Mouse (Mus musculus) adrenal gland, adult 2 months (tissue): ENCODE data around the gene Plxnc1. TPM values are rescaled to one million over a fixed set of nuclear protein-coding genes. Genes with fewer than 3 reads are reported as not detected.

Source experiments
- DNase-seq: peaks from one replicate; pipeline ENCODE4 v3.0.0; 2021
- polyA plus RNA-seq: library from polyadenylated mRNA; depleted of rRNA; stranded (reverse); fragments of >200 nt; gene quantifications from 2 replicates; pipeline ENCODE4 v1.2.3, GENCODE M21; 2012
- total RNA-seq, 2 experiments: library from RNA; stranded (reverse); gene quantifications; 2 replicates each; pipeline ENCODE4 v1.2.3; 2021

Plxnc1 gene
- total and polyA plus RNA-seq, 3 experiments: 1.1 to 8.0 (median 2.4) TPM

DNA sequence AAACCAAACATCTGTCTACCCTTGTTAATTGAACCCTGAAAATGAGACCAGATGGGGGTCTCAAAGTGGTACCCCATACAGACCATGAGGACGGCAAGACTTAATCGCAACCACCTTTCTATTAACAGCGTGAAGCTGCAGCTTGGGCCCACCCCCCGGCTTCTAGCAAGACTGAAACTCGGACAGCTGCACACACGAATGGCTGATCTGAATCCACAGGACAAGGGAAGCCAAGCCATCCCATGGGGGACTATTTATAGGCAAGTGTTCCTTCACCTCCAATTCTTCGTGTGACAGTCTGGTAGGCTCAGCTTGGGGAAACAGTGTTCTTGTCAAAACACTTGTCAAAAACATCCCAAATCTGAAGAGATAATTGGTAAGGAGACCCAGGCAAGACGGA, 24.1 kb downstream of the Plxnc1 start:
- DNase-seq: no peak

DNA sequence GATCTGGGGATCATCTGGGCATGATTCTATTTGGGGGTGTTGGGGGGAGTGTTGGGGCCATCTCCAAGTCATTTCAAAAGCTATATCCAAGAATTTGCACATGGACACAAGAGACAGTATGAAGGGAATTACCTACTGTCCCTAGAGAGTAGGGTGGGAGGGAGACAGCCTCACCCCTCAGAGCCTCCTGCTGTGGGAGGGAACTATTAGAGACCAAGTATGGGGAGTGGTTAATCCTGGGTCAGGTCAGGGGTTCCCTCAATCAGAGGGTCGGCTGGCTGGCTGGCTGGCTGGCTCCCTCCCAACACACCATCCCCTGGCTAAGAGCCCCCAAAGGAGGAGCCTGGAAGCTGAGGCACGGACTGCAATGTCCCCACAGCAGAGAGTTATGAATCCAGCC, 24.7 kb downstream of the Plxnc1 start:
- no peak for DNase-seq

GRCm38 (mm10) chr10:94919552-94919951, 25.1 kb downstream of the Plxnc1 start:
- DNase-seq: peak; percentile 35

DNA sequence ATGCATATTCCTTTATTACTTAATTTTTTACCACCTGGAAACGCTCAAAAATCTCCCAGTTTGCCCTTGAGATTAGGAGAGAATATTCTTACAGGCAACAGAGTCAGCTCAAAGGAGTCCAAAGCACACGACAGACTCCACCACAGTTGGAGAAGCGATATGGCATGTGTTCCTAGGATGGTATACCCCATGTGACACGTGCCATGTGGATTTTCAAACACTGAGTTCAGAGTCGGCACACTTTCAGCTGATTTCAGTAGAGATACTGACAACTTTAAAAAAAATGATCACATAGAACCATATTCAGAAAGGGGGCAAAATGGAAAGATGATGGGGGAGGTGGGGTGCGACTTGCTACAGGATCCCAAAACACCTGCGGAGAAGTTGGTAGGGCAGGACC, 26.0 kb downstream of the Plxnc1 start:
- DNase-seq: no peak

- no peak for DNase-seq
Measured at GRCm38 (mm10) chr10:94917990-94918389, 26.6 kb downstream of the Plxnc1 start.

DNA sequence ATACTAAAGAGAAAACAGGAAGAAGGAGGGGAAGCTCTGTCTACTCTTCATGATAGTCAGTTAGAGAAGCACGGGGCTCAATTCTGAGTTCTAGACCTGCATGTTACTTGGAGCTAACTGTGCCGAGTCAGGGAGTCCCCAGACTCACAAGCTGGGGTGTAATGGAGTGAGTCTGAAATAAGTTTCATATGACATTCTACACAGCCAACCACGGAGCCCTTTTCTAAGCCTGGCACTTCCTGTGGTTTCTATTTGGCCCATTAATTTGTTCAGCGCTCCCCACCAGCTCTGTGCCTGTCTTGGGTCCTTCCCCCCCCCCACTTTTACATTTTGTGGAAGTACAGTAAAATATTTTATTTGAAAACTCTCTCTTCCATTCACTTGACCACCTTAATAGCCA, 27.3 kb downstream of the Plxnc1 start:
- DNase-seq: no peak

- DNase-seq: no peak
Measured at GRCm38 (mm10) chr10:94916610-94917009, 28.0 kb downstream of the Plxnc1 start.

DNA sequence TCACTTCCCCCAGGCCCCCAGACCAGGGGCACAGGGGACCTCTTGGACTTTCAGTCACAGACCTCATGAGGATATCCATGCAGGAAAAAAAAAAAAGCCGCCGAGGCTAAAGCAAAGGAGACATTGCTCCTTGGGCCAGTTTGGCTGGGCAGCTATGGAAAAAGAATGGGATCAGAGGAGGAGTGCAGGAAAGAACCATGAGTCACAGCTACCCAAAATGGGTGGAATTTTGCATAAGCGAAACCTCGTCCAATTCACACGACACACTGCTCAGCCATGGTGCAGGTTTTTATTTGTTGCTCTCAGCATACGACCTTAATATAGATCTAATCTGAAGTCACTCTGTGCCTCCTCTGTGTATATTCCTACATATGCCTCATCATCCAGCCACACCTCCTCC, 28.9 kb downstream of the Plxnc1 start:
- no peak for DNase-seq

- DNase-seq: no peak
Measured at GRCm38 (mm10) chr10:94914081-94914480, 30.6 kb downstream of the Plxnc1 start.

GRCm38 (mm10) chr10:94913336-94913739, 31.3 kb downstream of the Plxnc1 start:
- DNase-seq: no peak

- no peak for DNase-seq
Measured at GRCm38 (mm10) chr10:94912551-94912950, 32.1 kb downstream of the Plxnc1 start.

DNA sequence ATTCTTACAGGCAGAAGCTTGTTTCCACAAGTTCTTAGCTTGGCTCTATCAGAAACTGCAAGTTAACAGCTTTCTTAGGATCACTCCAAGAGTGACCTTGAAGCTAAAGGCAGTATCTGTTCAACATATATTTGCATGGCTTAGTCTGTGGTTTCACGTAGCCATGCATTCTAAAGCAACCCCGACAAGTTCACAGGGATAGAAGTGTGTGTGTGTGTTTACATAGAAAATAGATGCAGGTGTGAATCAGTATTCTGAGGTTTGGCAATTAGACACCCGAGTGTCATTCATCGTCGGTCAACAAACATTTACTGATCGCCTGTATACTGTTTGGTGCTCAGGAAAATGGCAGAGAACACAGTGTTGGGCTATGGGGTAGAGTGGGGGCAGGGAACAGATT, 33.5 kb downstream of the Plxnc1 start:
- no peak for DNase-seq

DNA sequence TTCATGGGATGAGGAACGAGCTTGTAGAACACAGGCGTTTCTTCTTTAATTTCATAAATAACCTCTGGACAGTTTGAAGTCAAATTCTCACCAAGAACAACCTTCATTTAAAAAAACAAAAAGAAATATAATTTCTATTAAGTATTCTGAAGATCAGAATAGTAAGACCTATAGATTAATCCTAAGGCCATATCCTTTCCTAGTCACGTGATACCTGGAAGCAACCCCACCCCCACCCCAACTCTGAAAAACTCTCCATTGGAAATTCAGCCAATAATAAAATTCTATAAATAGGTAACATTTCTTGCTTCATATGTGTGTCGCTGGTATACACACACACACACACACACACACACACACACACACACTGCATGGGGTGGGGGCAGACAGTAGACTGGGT, 34.1 kb downstream of the Plxnc1 start:
- no peak for DNase-seq

DNA sequence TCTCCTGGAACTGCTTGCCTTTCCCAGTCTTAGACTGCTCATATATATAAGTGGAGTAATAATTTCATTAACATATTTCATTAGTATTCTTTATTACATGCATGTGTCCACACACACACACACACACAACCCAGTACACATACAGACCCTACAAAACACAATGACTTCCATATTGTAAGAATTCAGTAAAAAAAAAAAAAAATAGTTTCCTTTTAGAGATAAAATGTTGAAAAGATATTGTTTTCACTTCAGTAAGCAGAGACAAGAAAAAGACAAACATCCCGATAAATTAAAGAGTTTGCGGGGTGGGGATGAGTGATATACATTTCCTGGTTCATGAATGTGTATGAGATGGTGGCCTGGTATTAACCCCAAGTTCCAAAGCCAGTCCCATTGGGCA, 34.8 kb downstream of the Plxnc1 start:
- DNase-seq: no peak

- peak; percentile 25 for DNase-seq
Measured at GRCm38 (mm10) chr10:94908976-94909717, 35.5 kb downstream of the Plxnc1 start.

- peak; percentile 29 for DNase-seq
Measured at GRCm38 (mm10) chr10:94905689-94906473, 38.8 kb downstream of the Plxnc1 start.

DNA sequence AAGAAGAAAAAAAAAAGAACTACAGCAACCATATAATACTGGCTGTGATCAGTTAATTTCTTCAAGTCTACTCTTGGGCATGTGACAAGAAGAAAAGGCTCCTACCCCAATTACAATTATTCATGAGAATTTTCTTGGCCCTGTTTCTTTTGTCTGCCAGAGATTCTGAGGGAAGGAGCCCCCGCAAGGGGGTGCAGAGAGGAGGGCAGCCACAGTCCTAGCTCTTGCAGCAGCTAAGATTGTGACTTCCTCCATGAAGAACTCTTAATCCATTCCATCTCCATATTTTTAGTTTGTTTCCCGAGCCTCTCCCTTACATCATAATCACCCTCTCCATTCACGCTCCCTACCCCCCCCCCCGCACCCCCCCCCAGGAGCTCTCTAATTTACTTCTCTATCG, 39.4 kb downstream of the Plxnc1 start:
- no peak for DNase-seq

DNA sequence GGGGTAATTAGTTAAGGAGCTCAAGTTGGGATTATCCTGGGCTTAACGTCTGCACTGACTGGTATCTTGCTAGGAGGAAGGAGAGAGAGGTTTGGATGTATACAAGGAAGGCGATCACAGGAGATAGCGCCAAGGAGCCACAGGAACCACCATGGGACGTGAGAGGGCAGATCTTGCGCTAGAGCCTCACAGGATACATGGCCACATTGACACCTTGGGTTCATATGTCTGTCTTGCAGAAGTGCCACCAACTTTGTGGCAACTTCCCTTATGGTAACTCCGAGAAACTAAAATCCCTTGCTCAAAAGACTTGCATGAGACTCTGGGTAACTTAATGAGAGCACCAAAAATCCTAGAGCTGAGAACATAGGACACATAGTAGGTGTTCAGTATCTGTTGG, 47.7 kb downstream of the Plxnc1 start:
- no peak for DNase-seq

DNA sequence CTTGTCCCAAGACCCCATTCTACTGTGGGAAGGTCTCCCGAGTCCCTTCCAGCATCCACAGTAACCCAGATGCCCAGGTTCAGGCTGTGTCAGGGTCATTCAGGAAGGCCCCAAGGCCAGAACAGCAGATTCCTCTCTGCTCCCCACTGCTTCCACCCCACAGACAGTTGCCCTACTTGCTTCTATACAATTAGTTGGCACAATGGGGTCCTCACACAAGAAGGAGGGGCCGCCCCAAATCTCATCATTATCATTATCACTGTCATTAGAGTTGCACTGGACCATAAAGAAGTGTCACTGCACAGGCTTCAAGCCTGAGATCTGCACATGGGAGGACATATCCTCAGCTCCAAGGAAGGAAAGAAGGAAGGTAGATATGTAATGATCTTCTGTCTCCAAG, 48.3 kb downstream of the Plxnc1 start:
- no peak for DNase-seq

- no peak for DNase-seq
Measured at GRCm38 (mm10) chr10:94895876-94896275, 48.8 kb downstream of the Plxnc1 start.

GRCm38 (mm10) chr10:94889735-94890134, 54.9 kb downstream of the Plxnc1 start:
- DNase-seq: no peak

DNA sequence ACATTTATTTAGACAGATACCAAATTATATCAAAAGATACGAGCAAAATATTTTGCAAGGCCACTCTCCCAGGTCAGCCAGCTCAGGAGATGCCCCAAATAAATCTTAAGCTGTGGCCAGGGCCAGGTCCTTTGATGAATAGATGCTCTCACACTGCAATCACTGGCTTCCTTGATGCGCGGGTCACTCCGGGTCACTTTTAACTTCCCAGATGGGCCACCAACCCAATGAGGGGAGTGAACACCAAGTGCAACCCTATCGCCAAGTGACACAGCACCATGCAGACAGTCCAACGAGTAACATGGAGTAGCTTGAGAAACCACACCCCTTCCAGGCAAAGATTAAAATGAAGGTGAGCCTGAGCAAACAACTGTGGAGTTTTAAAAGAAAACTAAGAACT, 61.4 kb downstream of the Plxnc1 start:
- peak; percentile 69 for DNase-seq

DNA sequence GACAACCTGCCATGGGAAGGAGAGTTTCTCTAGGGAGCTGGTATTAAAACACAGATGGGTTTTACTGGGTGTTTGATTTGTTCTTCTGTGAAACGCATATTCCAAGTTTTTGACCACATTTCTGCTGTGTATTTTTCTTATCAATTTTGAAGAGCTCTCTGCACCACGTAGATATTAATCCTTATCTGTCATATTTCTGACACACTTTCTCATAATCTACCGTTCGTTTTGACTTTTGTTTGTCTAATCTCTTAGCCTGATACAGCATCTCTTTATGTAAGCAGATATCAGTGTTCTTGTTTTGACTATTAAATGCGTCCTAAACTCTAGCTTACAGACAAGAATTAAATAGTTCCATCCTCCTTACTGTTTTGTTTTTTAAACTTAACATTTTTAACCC, 73.1 kb downstream of the Plxnc1 start:
- no peak for DNase-seq

DNA sequence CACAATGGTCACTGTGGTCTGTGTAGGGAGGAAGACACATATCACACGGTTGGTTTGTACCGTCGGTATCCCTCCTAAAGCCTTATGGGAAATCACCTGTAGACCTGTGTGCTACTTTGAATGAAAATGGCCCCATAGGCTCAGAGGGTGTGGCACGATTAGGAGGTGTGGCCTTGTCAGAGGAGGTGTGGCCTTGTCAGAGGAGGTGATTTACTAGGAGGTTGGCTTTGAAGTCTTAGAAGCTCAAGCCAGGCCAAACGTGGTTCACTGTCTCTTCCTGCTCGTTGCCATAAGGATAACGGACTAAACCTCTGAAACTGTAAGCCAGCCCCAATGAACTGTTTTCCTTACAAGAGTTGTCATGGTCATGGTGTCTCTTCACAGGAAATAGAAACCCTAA, 73.5 kb downstream of the Plxnc1 start:
- DNase-seq: no peak
